In genomic region chr4:141213342-141213741, GRCm38 (mm10) we compare ENCODE assay signal across 8 mouse cellular contexts. TPM values are rescaled to one million over a fixed set of nuclear protein-coding genes. Genes with fewer than 3 reads are reported as not detected.
A peak's percentile ranks its signal among the peaks of the same experiment; 100 is the strongest.
DNase-seq lines count a peak whose midpoint lies in the region; ATAC-seq and TF ChIP-seq lines count a peak whose summit lies in the region.

No protein-coding gene starts in this region.

- no peak overlapping the region for H3K27ac ChIP-seq in heart, embryonic 16.5 days (ENCODE audit: low read length)
- H3K27ac ChIP-seq in hindbrain, embryonic 16.5 days (ENCODE audit: low read depth, low read length) = peak overlapping the region; percentile 59; the same call in 1 of the 2 replicates
- H3K27ac ChIP-seq in midbrain, postnatal 0 days (ENCODE audit: low read depth, low read length) = peak overlapping the region; percentile 68

- peak overlapping the region; percentile 73 for H3K4me3 ChIP-seq in heart, embryonic 16.5 days (ENCODE audit: low read length)
- H3K4me3 ChIP-seq in hindbrain, embryonic 16.5 days (ENCODE audit: low read length) = peak overlapping the region; percentile 64
- H3K4me3 ChIP-seq in midbrain, postnatal 0 days (ENCODE audit: low read depth, low read length) = peak overlapping the region; percentile 54

- H3K9ac ChIP-seq in heart, embryonic 16.5 days (ENCODE audit: low read length) = peak overlapping the region; percentile 74
- H3K9ac ChIP-seq in hindbrain, embryonic 16.5 days (ENCODE audit: low read depth, low read length) = peak overlapping the region; percentile 77
- peak overlapping the region; percentile 60; the same call in 1 of the 2 replicates for H3K9ac ChIP-seq in midbrain, postnatal 0 days (replicated peaks; ENCODE audit: low read length, poor library complexity, severe bottlenecking)

- no peak for TF ChIP-seq POLR2A in brain, embryonic 14.5 days (IDR thresholded peaks at IDR 0.05; ENCODE audit: borderline replicate concordance, extremely low read depth, insufficient read depth, insufficient read length, poor library complexity, severe bottlenecking)

- no peaks in the 10 kb centered on the region for H3K9me3 ChIP-seq in heart, embryonic 16.5 days (replicated peaks; ENCODE audit: control insufficient read depth, low read length)
- H3K9me3 ChIP-seq in hindbrain, embryonic 16.5 days (ENCODE audit: control insufficient read depth, low read length) = no peaks in the 10 kb centered on the region
- H3K9me3 ChIP-seq in midbrain, postnatal 0 days (ENCODE audit: low read length) = no peaks in the 10 kb centered on the region

- no peaks in the 10 kb centered on the region for H3K36me3 ChIP-seq in heart, embryonic 16.5 days (ENCODE audit: control insufficient read depth, insufficient read depth)
- H3K36me3 ChIP-seq in hindbrain, embryonic 16.5 days (ENCODE audit: control insufficient read depth, insufficient read depth, low read length) = no peaks in the 10 kb centered on the region
- H3K36me3 ChIP-seq in midbrain, postnatal 0 days (ENCODE audit: insufficient read depth, low read length) = no peaks in the 10 kb centered on the region

- peak; percentile 12; the same call in 1 of the 2 replicates for ATAC-seq in heart, embryonic 16.5 days (replicated peaks; ENCODE audit: extremely low read depth, insufficient read depth, low FRiP score)
- ATAC-seq in hindbrain, embryonic 16.5 days = no peak
- no peak for ATAC-seq in midbrain, postnatal 0 days (ENCODE audit: low FRiP score)
- ATAC-seq in CD4-positive, CD25-positive, alpha-beta regulatory T cell, adult 4 months = no peak

- peak overlapping the region; percentile 99 for H3K4me2 ChIP-seq in heart, embryonic 16.5 days (ENCODE audit: low read depth, low read length)
- peak overlapping the region; percentile 96 for H3K4me2 ChIP-seq in hindbrain, embryonic 16.5 days (ENCODE audit: low read length)
- H3K4me2 ChIP-seq in midbrain, postnatal 0 days (ENCODE audit: low read depth, low read length, poor library complexity, severe bottlenecking) = peak overlapping the region; percentile 89

- 56% methylated on average over 2 of the region's 2 CpGs for WGBS in heart, embryonic 16.5 days
- WGBS in hindbrain, embryonic 16.5 days = 33% methylated on average over 2 of the region's 2 CpGs
- 35% methylated on average over 2 of the region's 2 CpGs for WGBS in midbrain, postnatal 0 days

- H3K4me1 ChIP-seq in heart, embryonic 16.5 days (ENCODE audit: control insufficient read depth, insufficient read depth, low read length) = peaks cover 5% of the 10 kb centered on the region
- peaks cover 10% of the 10 kb centered on the region for H3K4me1 ChIP-seq in hindbrain, embryonic 16.5 days (ENCODE audit: control insufficient read depth, insufficient read depth, low read depth, low read length)
- 0 out of 2 replicates have a peak, but pooled peaks cover 3% of the 10 kb centered on the region for H3K4me1 ChIP-seq in midbrain, postnatal 0 days (ENCODE audit: insufficient read depth, low read length)

- no peaks in the 10 kb centered on the region for H3K27me3 ChIP-seq in heart, embryonic 16.5 days (ENCODE audit: control insufficient read depth, insufficient read depth, low read length)
- no peaks in the 10 kb centered on the region for H3K27me3 ChIP-seq in hindbrain, embryonic 16.5 days (replicated peaks; ENCODE audit: control insufficient read depth, insufficient read depth, low read length)
- no peaks in the 10 kb centered on the region for H3K27me3 ChIP-seq in midbrain, postnatal 0 days (ENCODE audit: insufficient read depth, low read length)

- TF ChIP-seq CTCF in brain, embryonic 14.5 days (IDR thresholded peaks at IDR 0.05; ENCODE audit: borderline replicate concordance, extremely low read depth, insufficient read depth, insufficient read length) = no peak
- no peak for TF ChIP-seq CTCF in midbrain, postnatal 0 days (IDR thresholded peaks at IDR 0.05)

- no peak for DNase-seq in heart, postnatal 4 days
- DNase-seq in brain, embryonic 14.5 days (ENCODE audit: low read depth) = peak; percentile 5
- DNase-seq in midbrain, postnatal 0 days (ENCODE audit: low spot score) = no peak
- no peak for DNase-seq in adrenal gland, adult 18-20 months (ENCODE audit: low spot score in 2 of 2)
- no peak for DNase-seq in cerebellum, adult 9-10 months

RNA-seq across cellular contexts. Expression of gene Rsg1, which starts 0.4 kb away (rescaled TPM):
- polyA plus RNA-seq in heart, embryonic 16.5 days (2015; fragmentation: Nextera tagmentation; extraction: Ambion mirVana) = 2.4 and 3.6 TPM in 2 replicates
- 1 to 10 TPM in 1 of 2 experiments, under 1 TPM in 1; 0.72 to 1.7 TPM for total RNA-seq in heart, postnatal 4 days (2021)
- polyA plus RNA-seq in brain, embryonic 14.5 days (2012; rRNA removed) = 5.2 and 5.5 TPM in 2 replicates
- polyA plus RNA-seq in hindbrain, embryonic 16.5 days (2015; fragmentation: Nextera tagmentation; extraction: Ambion mirVana) = 8.4 and 8.9 TPM in 2 replicates
- total RNA-seq in midbrain, postnatal 0 days (2014; rRNA removed) = 4.6 and 6.0 TPM in 2 replicates
- 5.2 and 5.3 TPM in 2 replicates for polyA plus RNA-seq in midbrain, postnatal 0 days (2015; fragmentation: Nextera tagmentation; extraction: Ambion mirVana)
- 1 to 10 TPM in 1 of 2 experiments, under 1 TPM in 1; 0.93 to 1.4 TPM for total RNA-seq in adrenal gland, adult 18-20 months (2021)
- polyA plus RNA-seq in CD4-positive, CD25-positive, alpha-beta regulatory T cell, adult 4 months (2017; shearing (Covaris generic)) = 1 to 10 TPM; 3.0 to 4.7 TPM

RNA-seq across cellular contexts. Expression of gene Arhgef19, which starts 26.0 kb away (rescaled TPM):
- 2.3 and 4.0 TPM in 2 replicates for polyA plus RNA-seq in heart, embryonic 16.5 days (2015; fragmentation: Nextera tagmentation; extraction: Ambion mirVana)
- 1 to 10 TPM; 4.6 to 5.1 TPM for total RNA-seq in heart, postnatal 4 days (2021)
- polyA plus RNA-seq in brain, embryonic 14.5 days (2012; rRNA removed) = 1.5 and 2.6 TPM in 2 replicates
- polyA plus RNA-seq in hindbrain, embryonic 16.5 days (2015; fragmentation: Nextera tagmentation; extraction: Ambion mirVana) = 1.7 and 2.0 TPM in 2 replicates
- total RNA-seq in midbrain, postnatal 0 days (2014; rRNA removed) = 0.76 and 1.3 TPM in 2 replicates
- 1.1 and 1.3 TPM in 2 replicates for polyA plus RNA-seq in midbrain, postnatal 0 days (2015; fragmentation: Nextera tagmentation; extraction: Ambion mirVana)
- total RNA-seq in adrenal gland, adult 18-20 months (2021) = 10 to 100 TPM; 47.6 to 51.9 TPM
- not detected for polyA plus RNA-seq in CD4-positive, CD25-positive, alpha-beta regulatory T cell, adult 4 months (2017; shearing (Covaris generic))
